Mouse (Mus musculus) ES-Bruce4 (cell line): Measurements from ENCODE around the gene Phf2.

ENCODE experiments used
- CTCF ChIP-seq: IDR thresholded peaks from one replicate; pipeline ENCODE4 v1.8.1; 2011; ENCODE audit warnings: low read depth, low read length
- EP300 ChIP-seq: IDR thresholded peaks from 2 replicates; pipeline ENCODE4 v1.6.1; 2011; ENCODE audit warnings: low read depth, low read length; ENCODE audit not compliant: insufficient read depth

GRCm38 (mm10) chr13:48911426-48911825 is 40.5 kb upstream of the Phf2 start:
- TF ChIP-seq EP300: no peak
- TF ChIP-seq CTCF: no peak
